Mouse (Mus musculus) heart, embryonic 10.5 days (tissue): ENCODE measurements around the gene Tra2a. TPM values are rescaled to one million over a fixed set of nuclear protein-coding genes. Genes with fewer than 3 reads are reported as not detected.

ENCODE experiments used
- polyA plus RNA-seq: library from polyadenylated mRNA; unstranded; fragments of >200 nt; fragmentation: Nextera tagmentation; extraction: Ambion mirVana; gene quantifications from 2 replicates; pipeline ENCODE4 v1.2.1, GENCODE M21; 2016

Tra2a gene
- polyA plus RNA-seq, 1 experiment from 2014 or later, result 87.2 TPM

Other genes starting within 250 kb of the Tra2a start
- 0.05 TPM in 2 replicates for gene Gpnmb, start 227.5 kb downstream of the Tra2a start, polyA plus RNA-seq
- gene Malsu1, start 190.2 kb downstream of the Tra2a start, polyA plus RNA-seq, result 60.2 and 63.1 TPM in 2 replicates
- gene Igf2bp3, start 49.1 kb downstream of the Tra2a start, polyA plus RNA-seq, result 80.6 and 96.1 TPM in 2 replicates
- gene Ccdc126, start 55.2 kb upstream of the Tra2a start, polyA plus RNA-seq, result 6.7 and 7.4 TPM in 2 replicates
- 3.5 and 3.6 TPM in 2 replicates for gene Fam221a, start 103.7 kb upstream of the Tra2a start, polyA plus RNA-seq
- gene Stk31, start 131.6 kb upstream of the Tra2a start, polyA plus RNA-seq, result 0.21 TPM in 1 of 2 replicates, not detected in the other